Mouse (Mus musculus): ENCODE results near the gene Acod1.

Gene Acod1

GRCm38 (mm10) chr14:103102246-103102645 is 55.5 kb downstream of the Acod1 start:
- no peak for DNase-seq (ENCODE audit: low read depth)

- DNase-seq (ENCODE audit: low read depth), result no peak
Measured at GRCm38 (mm10) chr14:103102731-103103335, 56.1 kb downstream of the Acod1 start.

Measured in c-Kit-positive CD71-positive TER-119-negative erythroid progenitor cells, embryonic 14.5 days (primary cell).